Mouse (Mus musculus) E14TG2a.4 (cell line): ENCODE results near the gene Uqcrc2.

Experiments used
- H3K27me3 ChIP-seq: 2 replicates; pipeline ENCODE4 v1.6.1; 2014; ENCODE audit warnings: low read length, control low read depth; ENCODE audit not compliant: insufficient read depth
- H3K36me3 ChIP-seq: 2 replicates; pipeline ENCODE4 v1.6.1; 2014; ENCODE audit warnings: low read length, control low read depth; ENCODE audit not compliant: insufficient read depth
- H3K4me1 ChIP-seq: replicated peaks from 2 replicates; pipeline ENCODE4 v1.6.1; 2014; ENCODE audit warnings: low read depth, low read length, control low read depth
- H3K4me3 ChIP-seq: replicated peaks from 2 replicates; pipeline ENCODE4 v1.5.1; 2014; ENCODE audit warnings: mild to moderate bottlenecking, low read length
- H3K9me3 ChIP-seq: 2 replicates; pipeline ENCODE4 v1.6.1; 2014; ENCODE audit warnings: low read length, control low read depth
- CTCF ChIP-seq: conservative IDR thresholded peaks from 2 replicates; pipeline ENCODE4 v1.5.1; 2014; ENCODE audit warnings: low read length
- NANOG ChIP-seq: IDR thresholded peaks from 2 replicates; pipeline ENCODE4 v1.6.1; 2014; ENCODE audit warnings: borderline replicate concordance, low read length, mixed read lengths
- POU5F1 ChIP-seq: IDR thresholded peaks from 2 replicates; pipeline ENCODE4 v1.6.1; 2014; ENCODE audit warnings: low read length, borderline replicate concordance

Uqcrc2 gene

DNA sequence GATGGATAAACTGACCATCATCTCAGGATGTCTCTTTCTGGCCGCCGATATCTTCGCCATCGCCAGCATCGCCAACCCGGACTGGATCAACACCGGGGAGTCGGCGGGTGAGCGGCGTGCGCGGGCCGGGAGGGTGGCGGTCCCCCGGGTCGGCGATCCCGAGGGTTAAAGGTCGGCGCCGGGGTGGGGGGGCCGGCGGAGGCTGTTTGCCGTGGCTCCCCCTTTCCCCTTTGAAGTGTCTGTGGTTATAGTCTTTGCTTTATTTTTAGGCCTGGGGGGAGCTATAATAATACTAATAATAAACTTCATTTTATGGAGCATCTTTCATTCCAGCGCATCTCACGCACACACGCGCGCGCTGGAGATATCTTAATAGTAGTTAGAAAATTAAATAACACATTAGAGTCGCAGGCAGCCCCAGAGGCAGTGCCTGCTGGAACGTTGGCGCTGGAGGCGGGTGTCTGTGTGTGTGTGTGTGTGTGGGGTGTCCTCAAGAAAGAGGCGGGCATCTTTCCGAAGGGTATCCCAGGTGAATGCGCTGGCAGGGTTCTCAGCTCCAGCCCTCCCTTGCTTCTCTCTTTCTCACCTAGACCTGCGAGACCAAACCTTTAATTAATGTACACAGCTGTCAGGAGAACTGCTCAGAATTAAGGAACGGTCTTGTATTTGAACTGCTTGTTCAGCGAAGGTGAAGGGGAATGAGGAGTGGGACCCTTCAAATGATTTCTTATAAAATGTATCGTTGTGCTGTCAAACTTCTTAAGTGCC, 43.0 kb downstream of the Uqcrc2 start:
- peaks cover 35% of the 10 kb centered on the region for H3K4me1 ChIP-seq
- 0 out of 2 replicates have a peak, but pooled peaks cover 3% of the 10 kb centered on the region for H3K36me3 ChIP-seq
- H3K27me3 ChIP-seq, result no peaks in the 10 kb centered on the region
- H3K9me3 ChIP-seq, result no peaks in the 10 kb centered on the region
- no peak for TF ChIP-seq NANOG
- TF ChIP-seq POU5F1, result no peak
- TF ChIP-seq CTCF, result no peak
- H3K4me3 ChIP-seq, result peak overlapping the region; percentile 90

DNA sequence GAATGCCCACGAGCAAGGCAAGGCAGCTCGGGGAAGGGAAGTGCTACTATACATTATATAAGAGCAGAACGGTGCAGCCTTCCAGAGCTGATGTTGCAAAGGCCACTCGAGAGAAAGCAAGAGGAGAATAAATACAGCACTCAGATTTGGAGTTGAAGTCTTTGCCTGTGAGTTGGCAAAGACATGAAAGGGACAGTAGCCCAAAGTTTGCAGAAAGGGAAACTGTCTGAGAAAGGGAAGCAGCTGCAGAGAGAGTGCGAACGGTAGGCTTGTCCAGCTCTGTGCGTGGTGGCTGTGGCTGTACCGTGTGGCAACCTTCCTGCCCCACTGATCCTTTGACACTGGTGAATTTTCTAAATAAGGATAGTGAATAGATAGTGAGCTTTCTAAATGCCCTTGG, 44.0 kb downstream of the Uqcrc2 start:
- Histone ChIP-seq H3K4me3 (0 out of 2 replicates have a peak overlapping the region, but pooled peaks have one; percentile 90), H3K36me3 (0 out of 2 replicates have a peak, but pooled peaks cover 3% of the 10 kb centered on the region), H3K27me3 (no peaks in the 10 kb centered on the region), H3K4me1 (peaks cover 35% of the 10 kb centered on the region), H3K9me3 (no peaks in the 10 kb centered on the region)
- TF ChIP-seq POU5F1, result no peak
- no peak for TF ChIP-seq NANOG
- TF ChIP-seq CTCF, result no peak

DNA sequence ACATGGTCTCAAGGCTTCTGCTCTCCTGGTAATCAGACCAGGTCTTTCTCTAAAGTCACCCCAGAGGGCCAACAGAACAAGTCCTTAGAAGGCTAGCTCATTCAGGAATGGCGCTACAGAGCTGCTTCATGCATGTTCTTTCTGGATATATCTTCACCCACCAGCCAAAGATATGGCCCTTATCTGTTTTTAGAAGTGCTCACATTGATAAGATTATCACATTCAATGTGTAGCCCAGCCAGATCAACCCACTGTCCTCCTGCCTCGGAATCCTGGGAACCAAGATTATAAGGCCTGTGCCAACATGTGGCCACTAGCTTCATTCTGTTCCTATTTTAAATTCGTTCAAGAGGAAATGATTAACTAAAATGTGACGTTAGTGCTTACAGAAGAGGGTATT, 47.0 kb downstream of the Uqcrc2 start:
- H3K9me3 ChIP-seq, result no peaks in the 10 kb centered on the region

DNA sequence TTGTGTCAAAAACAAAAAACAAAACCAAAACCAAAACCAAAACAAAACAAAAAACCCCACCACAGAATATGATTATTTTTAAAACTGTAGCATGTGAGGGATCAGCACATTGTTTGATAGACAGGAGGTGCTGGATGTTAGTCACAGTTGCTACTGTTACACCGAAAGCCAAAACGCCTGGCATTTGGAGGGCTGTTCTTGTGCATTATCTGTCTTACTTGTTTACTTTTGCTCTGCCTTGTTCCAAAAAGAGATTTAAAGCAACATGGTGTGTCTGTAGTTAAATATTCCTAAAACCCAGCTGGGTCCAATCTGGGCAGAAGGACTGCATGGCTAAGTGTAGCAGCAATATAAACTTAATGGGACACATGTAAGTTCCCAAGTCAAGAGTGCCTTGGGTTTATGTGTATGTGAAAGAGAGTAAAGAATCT, 49.8 kb downstream of the Uqcrc2 start:
- H3K9me3 ChIP-seq, result no peaks in the 10 kb centered on the region
- no peak for TF ChIP-seq CTCF
- TF ChIP-seq NANOG, result no peak
- TF ChIP-seq POU5F1, result no peak
- 0 out of 2 replicates have a peak, but pooled peaks cover 10% of the 10 kb centered on the region for H3K36me3 ChIP-seq
- no peaks in the 10 kb centered on the region for H3K27me3 ChIP-seq
- 0 out of 2 replicates have a peak, but pooled peaks cover 11% of the 10 kb centered on the region for H3K4me1 ChIP-seq
- no peak overlapping the region for H3K4me3 ChIP-seq

More for the DNA sequence above, 47.0 kb downstream of the Uqcrc2 start:
- peaks cover 26% of the 10 kb centered on the region for H3K4me1 ChIP-seq
- no peak for TF ChIP-seq POU5F1
- TF ChIP-seq NANOG, result no peak
- 0 out of 2 replicates have a peak, but pooled peaks cover 3% of the 10 kb centered on the region for H3K36me3 ChIP-seq
- H3K27me3 ChIP-seq, result no peaks in the 10 kb centered on the region
- no peak overlapping the region for H3K4me3 ChIP-seq

DNA sequence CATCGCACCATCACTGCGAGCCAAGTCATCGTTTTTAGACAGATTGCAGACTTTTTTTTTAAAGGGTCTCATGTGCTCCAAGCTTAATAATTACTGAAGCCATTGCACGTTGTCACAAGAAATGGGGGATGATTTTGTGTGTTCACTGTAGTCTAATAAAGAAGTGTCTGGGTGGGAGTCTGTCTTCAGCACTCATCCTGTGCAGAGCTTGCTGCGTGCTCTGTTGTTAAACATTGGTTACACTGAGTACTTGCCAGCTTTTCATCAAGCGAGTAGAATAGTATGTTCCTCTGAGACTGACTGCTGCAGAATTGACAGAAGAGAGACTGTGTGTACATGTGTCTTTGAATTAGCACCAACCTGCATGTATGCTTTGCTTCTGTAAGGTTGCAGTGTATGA, 50.3 kb downstream of the Uqcrc2 start:
- H3K27me3 ChIP-seq, result no peaks in the 10 kb centered on the region
- H3K36me3 ChIP-seq, result 0 out of 2 replicates have a peak, but pooled peaks cover 10% of the 10 kb centered on the region
- TF ChIP-seq NANOG, result no peak
- TF ChIP-seq CTCF, result no peak
- TF ChIP-seq POU5F1, result no peak
- H3K4me3 ChIP-seq, result no peak overlapping the region
- no peaks in the 10 kb centered on the region for H3K9me3 ChIP-seq
- H3K4me1 ChIP-seq, result peaks cover 7% of the 10 kb centered on the region; the same call in 1 of the 2 replicates

DNA sequence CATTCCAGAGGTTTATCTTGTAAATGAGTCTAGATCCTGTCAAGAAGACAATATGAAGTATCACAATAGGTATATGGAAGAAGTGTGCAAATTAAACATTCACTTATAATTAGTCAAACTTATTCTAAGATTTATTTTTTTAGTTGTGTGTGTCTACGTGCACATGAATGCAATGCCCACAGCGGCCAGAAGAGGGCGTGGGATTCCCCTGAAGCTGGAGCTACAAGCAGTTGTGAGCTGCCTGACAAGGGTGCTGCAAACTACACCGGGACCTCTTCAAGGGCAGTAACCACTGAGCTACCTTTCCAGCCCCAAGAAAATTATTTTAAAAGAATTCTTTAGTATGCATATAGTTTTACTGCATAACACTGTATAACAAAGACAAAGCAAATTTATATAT, 55.7 kb downstream of the Uqcrc2 start:
- no peaks in the 10 kb centered on the region for H3K9me3 ChIP-seq
- H3K4me3 ChIP-seq, result no peak overlapping the region
- peak; percentile 86 for TF ChIP-seq CTCF
- TF ChIP-seq POU5F1, result no peak
- H3K27me3 ChIP-seq, result no peaks in the 10 kb centered on the region
- peaks cover 38% of the 10 kb centered on the region for H3K4me1 ChIP-seq
- H3K36me3 ChIP-seq, result peaks cover 20% of the 10 kb centered on the region

GRCm38 (mm10) chr7:120693831-120694375, 58.9 kb downstream of the Uqcrc2 start:
- Histone ChIP-seq H3K27me3 (no peaks in the 10 kb centered on the region), H3K36me3 (peaks cover 19% of the 10 kb centered on the region), H3K4me3 (no peak overlapping the region), H3K4me1 (peaks cover 59% of the 10 kb centered on the region), H3K9me3 (no peaks in the 10 kb centered on the region)
- TF ChIP-seq POU5F1, result no peak
- TF ChIP-seq CTCF, result no peak
- TF ChIP-seq NANOG, result no peak

DNA sequence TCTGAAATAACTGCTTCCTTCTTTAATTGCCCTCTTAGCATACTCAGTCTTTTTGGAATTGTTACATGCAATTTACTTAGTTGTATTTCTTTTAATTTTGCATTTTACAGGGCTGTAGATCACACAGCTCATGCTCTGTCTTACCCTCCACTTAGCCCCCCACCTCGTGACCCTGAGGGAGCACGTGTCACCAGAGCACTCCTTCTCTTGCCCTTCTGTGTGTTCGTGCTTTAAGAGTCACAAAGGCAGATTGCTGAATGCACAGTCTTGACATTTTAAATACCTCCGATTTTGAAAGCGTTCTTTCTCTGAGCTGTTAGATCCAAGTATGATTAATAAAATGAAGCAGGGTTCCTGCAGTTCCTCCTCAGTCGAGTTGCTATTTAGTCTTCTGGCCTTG, 60.2 kb downstream of the Uqcrc2 start:
- no peaks in the 10 kb centered on the region for H3K27me3 ChIP-seq
- H3K4me1 ChIP-seq, result peaks cover 69% of the 10 kb centered on the region
- H3K36me3 ChIP-seq, result peaks cover 12% of the 10 kb centered on the region
- no peak overlapping the region for H3K4me3 ChIP-seq
- no peaks in the 10 kb centered on the region for H3K9me3 ChIP-seq
- TF ChIP-seq NANOG (no peak), POU5F1 (no peak), CTCF (no peak)
